8 mouse cellular contexts compared by ENCODE assay signal in the genomic region with DNA sequence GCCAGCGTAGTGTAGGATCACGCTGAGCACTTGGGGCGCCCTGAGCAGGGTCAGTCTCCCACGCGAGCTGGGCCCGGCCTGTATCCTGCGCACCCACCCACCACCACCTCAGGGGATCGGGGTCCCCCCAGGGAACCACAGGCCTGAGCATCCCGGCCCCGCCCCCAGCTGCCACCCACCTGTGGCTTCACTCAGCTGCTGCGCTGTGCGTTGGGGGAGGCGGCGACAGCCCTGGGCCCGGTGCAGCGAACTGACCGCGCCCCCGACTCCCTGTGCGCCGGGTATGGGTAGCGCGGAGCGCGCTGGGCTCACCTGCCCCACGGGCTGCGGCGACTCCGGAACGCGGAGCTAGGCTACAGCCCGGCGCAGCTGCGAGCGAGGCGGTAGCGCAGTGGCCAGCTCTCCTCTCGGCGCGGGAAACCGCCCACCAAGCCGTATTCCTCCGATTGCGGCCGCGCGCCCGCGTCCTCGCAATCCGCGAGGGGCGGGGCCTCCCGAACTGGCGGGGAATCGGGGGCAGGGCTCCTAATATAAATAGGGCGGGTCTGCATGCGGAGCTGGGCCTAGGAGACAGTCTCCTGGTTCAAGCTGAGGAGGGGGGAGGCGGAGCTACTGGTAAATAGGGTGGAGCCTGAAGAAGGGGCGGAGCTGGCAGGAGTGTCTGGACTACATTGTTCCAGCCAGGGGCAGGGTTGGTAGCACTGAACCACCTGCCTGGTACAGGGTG. TPM values are rescaled to one million over a fixed set of nuclear protein-coding genes. Genes with fewer than 3 reads are reported as not detected.
A peak's percentile ranks its signal among the peaks of the same experiment; 100 is the strongest.
DNase-seq lines count a peak whose midpoint lies in the region; ATAC-seq lines count a peak whose summit lies in the region.

Gene C2cd4c, minus strand, starts transcription at position 448 of the 727 bp plus-strand sequence.

- peaks cover 26% of the 10 kb centered on the region for H3K4me1 ChIP-seq in forebrain, embryonic 13.5 days
- H3K4me1 ChIP-seq in hindbrain, embryonic 11.5 days (replicated peaks; ENCODE audit: control insufficient read depth, insufficient read depth, low read length), result peaks cover 15% of the 10 kb centered on the region; the same call in 1 of the 2 replicates
- H3K4me1 ChIP-seq in lung, embryonic 15.5 days, result peaks cover 23% of the 10 kb centered on the region

- H3K9ac ChIP-seq in forebrain, embryonic 13.5 days, result peak within 1 kb of the TSS; percentile 65
- H3K9ac ChIP-seq in hindbrain, embryonic 11.5 days (ENCODE audit: low read depth, low read length), result peak within 1 kb of the TSS; percentile 53
- H3K9ac ChIP-seq in lung, embryonic 15.5 days, result peak within 1 kb of the TSS; percentile 21; the same call in 1 of the 2 replicates

- peak; percentile 97 for DNase-seq in R1 (ENCODE audit: low read depth, low spot score)
- DNase-seq in c-Kit-positive CD71-positive TER-119-positive erythroid progenitor cells, embryonic 14.5 days (ENCODE audit: low spot score), result peak; percentile 22
- peak; percentile 83 for DNase-seq in hindbrain, embryonic 11.5 days (ENCODE audit: low spot score)
- DNase-seq in layer of hippocampus, postnatal 10 days (ENCODE audit: low spot score in 2 of 2), result peak; percentile 58 to 76
- DNase-seq in ovary, postnatal 14 days (ENCODE audit: low spot score), result peak; percentile 44
- no peak for DNase-seq in spleen, adult 12 weeks (ENCODE audit: low spot score)

- H3K36me3 ChIP-seq in forebrain, embryonic 13.5 days (ENCODE audit: poor library complexity, severe bottlenecking), result no peaks in the 10 kb centered on the region
- no peaks in the 10 kb centered on the region for H3K36me3 ChIP-seq in hindbrain, embryonic 11.5 days (ENCODE audit: control insufficient read depth, insufficient read depth, low read length)
- H3K36me3 ChIP-seq in lung, embryonic 15.5 days, result no peaks in the 10 kb centered on the region

- ATAC-seq in forebrain, embryonic 13.5 days, result peak; percentile 79
- ATAC-seq in hindbrain, embryonic 11.5 days (ENCODE audit: low FRiP score), result peak; percentile 77
- peak; percentile 78 for ATAC-seq in lung, embryonic 15.5 days (ENCODE audit: borderline replicate concordance, extremely low read depth, low FRiP score, low TSS enrichment)

- peak within 1 kb of the TSS; percentile 96 for H3K4me2 ChIP-seq in forebrain, embryonic 13.5 days
- peak within 1 kb of the TSS; percentile 96 for H3K4me2 ChIP-seq in hindbrain, embryonic 11.5 days (replicated peaks; ENCODE audit: low read depth, low read length)
- H3K4me2 ChIP-seq in lung, embryonic 15.5 days, result peak within 1 kb of the TSS; percentile 93

- H3K9me3 ChIP-seq in forebrain, embryonic 13.5 days (replicated peaks), result no peaks in the 10 kb centered on the region
- H3K9me3 ChIP-seq in hindbrain, embryonic 11.5 days (ENCODE audit: control insufficient read depth, low read length), result no peaks in the 10 kb centered on the region
- no peaks in the 10 kb centered on the region for H3K9me3 ChIP-seq in lung, embryonic 15.5 days

- H3K4me3 ChIP-seq in forebrain, embryonic 13.5 days, result peak within 1 kb of the TSS; percentile 60
- peak within 1 kb of the TSS; percentile 52 for H3K4me3 ChIP-seq in hindbrain, embryonic 11.5 days (ENCODE audit: low read depth, low read length)
- peak within 1 kb of the TSS; percentile 50 for H3K4me3 ChIP-seq in lung, embryonic 15.5 days

- peaks cover 39% of the 10 kb centered on the region for H3K27me3 ChIP-seq in forebrain, embryonic 13.5 days
- peaks cover 23% of the 10 kb centered on the region for H3K27me3 ChIP-seq in hindbrain, embryonic 11.5 days (ENCODE audit: control insufficient read depth, insufficient read depth, low read length)
- peaks cover 36% of the 10 kb centered on the region for H3K27me3 ChIP-seq in lung, embryonic 15.5 days

- 2% methylated on average over 54 of the region's 60 CpGs for WGBS in forebrain, embryonic 13.5 days
- 1% methylated on average over 57 of the region's 60 CpGs for WGBS in hindbrain, embryonic 11.5 days
- WGBS in lung, embryonic 15.5 days, result under 1% methylated on average over 60 of the region's 60 CpGs

- H3K27ac ChIP-seq in forebrain, embryonic 13.5 days, result no peak within 1 kb of the TSS
- no peak within 1 kb of the TSS for H3K27ac ChIP-seq in hindbrain, embryonic 11.5 days (ENCODE audit: low read depth, low read length)
- H3K27ac ChIP-seq in lung, embryonic 15.5 days, result no peak within 1 kb of the TSS

RNA-seq across cellular contexts. Expression of gene C2cd4c, which starts in this region (rescaled TPM):
- polyA plus RNA-seq in forebrain, embryonic 13.5 days (2015; fragmentation: Nextera tagmentation; extraction: Ambion mirVana), result 0.08 and 0.11 TPM in 2 replicates
- 0.06 and 0.19 TPM in 2 replicates for polyA plus RNA-seq in hindbrain, embryonic 11.5 days (2014; fragmentation: Nextera tagmentation; extraction: Ambion mirVana)
- 10 to 100 TPM; 11.0 to 11.3 TPM for total RNA-seq in layer of hippocampus, postnatal 10 days (2021)
- polyA plus RNA-seq in lung, embryonic 15.5 days (2015; fragmentation: Nextera tagmentation; extraction: Ambion mirVana), result not detected in 2 replicates

Comparison
In these comparisons a context has a peak if more than half of its experiments do, and no peak if none do; other contexts are left out.
1. Peak in ATAC-seq, H3K4me3 ChIP-seq, H3K9ac ChIP-seq and H3K4me2 ChIP-seq in forebrain, embryonic 13.5 days; RNA of the gene not detected or under 1 TPM.
2. Peak in DNase-seq, ATAC-seq, H3K4me3 ChIP-seq, H3K9ac ChIP-seq and H3K4me2 ChIP-seq in hindbrain, embryonic 11.5 days; RNA of the gene not detected or under 1 TPM.
3. Peak in ATAC-seq, H3K4me3 ChIP-seq, H3K9ac ChIP-seq and H3K4me2 ChIP-seq in lung, embryonic 15.5 days; RNA of the gene not detected or under 1 TPM.